Mouse (Mus musculus) lung, adult 2 months (tissue): ENCODE results near the gene Tsga10.

ENCODE experiments used
- CTCF ChIP-seq: fragments of 200-500 bp; IDR thresholded peaks from 2 replicates; pipeline ENCODE4 v1.5.1; 2011; ENCODE audit warnings: mild to moderate bottlenecking, low read length, control low read depth; ENCODE audit not compliant: insufficient read depth
- POLR2A ChIP-seq: fragments of 200-500 bp; IDR thresholded peaks from 2 replicates; pipeline ENCODE4 v1.6.1; 2011; ENCODE audit warnings: low read depth, mild to moderate bottlenecking, control low read depth, low read length, borderline replicate concordance; ENCODE audit errors: extremely low read depth

- no peak for TF ChIP-seq CTCF
- TF ChIP-seq POLR2A: no peak
Measured at GRCm38 (mm10) chr1:37850696-37851095, 15.5 kb downstream of the Tsga10 start.
